Mouse (Mus musculus): ENCODE measurements around the gene Fcrla.

The Fcrla gene

DNA sequence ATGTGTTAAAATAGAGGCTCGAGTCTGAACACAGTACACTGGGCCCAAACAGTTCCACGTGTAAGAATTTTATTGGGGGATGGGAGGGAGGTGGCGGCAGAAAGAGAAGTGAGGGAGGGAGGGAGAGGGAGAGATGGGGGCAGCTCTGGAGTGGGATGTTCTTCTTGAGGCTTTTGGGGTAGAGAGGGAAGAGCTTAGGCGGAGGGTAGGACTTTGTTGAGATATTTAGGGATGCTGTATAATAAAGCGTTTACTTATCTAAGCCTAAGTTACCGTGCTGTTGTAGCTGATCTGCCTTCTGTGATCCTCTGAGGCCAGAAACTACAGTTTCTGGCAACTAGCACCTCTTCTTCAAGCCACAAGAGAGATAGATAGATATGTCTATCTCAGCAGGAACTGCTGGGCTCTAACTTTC is 41.3 kb downstream of the Fcrla start:
- DNase-seq (ENCODE audit: low spot score) = peak; percentile 3

DNA sequence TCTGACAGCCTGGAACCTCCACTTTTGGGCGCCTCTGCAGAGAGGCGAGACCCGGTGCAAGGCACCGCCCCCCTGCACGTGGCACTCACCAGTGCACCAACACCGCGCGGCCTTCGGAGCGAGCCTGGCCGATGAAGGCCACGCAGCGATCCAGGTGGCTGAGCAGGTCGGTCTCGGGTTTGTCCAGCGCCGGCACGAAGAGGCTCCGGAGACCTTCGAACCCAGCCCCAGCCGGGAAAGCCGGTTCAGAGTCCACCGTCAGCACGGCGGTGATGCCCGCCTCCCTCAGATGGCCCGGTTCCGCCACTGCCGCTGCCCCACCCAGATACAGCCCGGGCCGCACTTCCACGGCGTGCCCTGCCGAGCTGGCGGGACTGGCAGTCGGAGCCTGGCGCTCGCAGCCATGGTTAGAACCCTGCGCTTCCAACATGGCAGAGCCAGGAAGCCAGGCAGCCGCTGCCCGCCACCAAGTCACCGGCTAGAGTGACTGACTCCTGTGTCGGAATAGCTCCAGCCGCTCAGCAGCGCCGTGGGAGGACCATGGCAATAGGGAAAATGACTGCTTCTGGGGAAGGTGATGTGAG is 42.3 kb downstream of the Fcrla start, which contains the start of the genes Gm26620 and Dusp12:
TSS of gene Gm26620 (plus strand) at position 88 of the 584 bp plus-strand sequence.
TSS of gene Dusp12 (minus strand) at position 563 of the 584 bp plus-strand sequence.
- peak; percentile 84 for DNase-seq (ENCODE audit: low spot score)

DNA sequence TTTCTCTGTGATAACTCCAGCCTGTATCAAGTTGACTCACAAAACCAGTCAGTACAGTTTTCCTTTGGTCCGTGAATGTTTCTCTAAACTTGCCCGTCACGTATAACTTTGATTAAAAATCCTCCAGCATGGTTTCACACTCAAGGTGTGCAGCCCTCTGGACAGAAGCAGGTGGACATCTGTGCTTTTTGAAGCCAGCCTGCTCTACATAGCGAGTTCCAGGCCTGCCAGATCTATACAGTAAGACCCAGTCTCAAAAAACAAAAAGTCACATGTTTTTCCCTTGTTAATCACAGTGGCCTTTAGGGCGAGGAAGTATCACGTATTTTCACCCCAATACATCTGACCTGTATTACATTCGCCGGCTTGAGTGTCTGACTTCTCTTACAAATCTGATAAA is 43.0 kb downstream of the Fcrla start:
- no peak for DNase-seq (ENCODE audit: low spot score)

DNA sequence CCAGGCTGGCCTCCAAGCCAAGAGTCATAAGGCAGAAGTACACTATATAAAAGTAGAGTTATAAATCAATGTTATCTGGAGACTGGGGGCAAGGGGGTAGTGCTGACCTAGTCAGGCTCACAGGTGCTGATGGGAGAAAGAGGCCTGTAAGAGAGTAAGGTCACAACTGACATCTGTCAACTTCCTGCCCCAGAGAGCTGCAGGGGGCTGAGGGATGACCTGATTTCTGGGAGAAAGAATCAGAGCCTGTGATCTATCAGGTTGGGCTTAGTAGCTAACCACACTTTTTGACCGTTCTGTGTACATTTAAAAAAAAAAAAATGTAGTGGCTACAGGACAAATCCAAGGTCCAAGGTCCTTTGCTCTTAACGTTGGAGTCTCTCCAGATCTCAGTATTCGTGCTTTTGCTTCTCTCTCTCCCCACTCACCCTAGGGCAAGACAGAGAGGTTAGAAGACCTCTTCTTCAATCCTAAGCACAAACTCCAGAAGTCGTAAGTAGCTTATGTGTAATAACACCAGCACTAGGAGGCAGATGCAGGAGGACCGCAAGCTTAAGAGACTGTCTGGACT is 44.4 kb downstream of the Fcrla start:
- peak; percentile 25 for DNase-seq (ENCODE audit: low spot score)

DNA sequence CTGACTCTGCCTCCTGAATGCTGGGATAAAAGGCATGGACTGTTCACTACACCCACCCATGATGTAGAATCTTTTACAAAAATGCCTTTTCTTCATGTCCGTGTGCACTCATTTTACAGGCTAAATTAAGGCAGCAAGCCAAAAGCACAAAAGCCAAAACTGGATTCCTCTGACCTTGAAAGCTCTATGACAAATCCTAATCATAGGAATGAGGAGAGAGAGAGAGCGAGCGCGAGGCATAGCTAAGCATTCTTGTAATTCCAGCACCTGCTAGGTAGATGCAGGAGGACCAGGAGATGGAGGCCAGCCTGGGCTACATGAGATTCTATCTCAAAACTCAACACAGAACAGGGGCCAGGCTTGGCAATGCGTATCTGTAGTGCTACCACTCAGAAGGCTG is 50.5 kb downstream of the Fcrla start:
- DNase-seq (ENCODE audit: low spot score) = no peak

DNA sequence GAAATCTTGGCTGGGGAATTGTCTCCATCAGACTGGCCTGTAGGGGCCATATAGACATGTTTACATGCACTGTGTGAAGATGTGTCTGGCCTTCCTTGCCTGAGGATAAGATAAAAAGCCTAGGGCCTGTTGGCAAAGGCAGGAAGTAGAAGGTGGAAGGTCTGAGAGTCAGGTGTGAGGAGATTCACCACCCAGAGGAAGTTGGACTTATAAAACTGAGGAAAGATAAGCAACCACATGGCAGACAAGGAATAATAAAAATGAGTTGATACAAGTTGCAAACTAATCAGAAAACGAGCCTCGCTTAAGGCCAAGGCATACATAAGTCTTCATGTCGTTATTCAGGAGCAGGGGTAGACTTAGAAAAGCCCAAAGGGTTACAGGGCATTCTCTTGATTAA is 51.7 kb downstream of the Fcrla start:
- DNase-seq (ENCODE audit: low spot score) = no peak

DNA sequence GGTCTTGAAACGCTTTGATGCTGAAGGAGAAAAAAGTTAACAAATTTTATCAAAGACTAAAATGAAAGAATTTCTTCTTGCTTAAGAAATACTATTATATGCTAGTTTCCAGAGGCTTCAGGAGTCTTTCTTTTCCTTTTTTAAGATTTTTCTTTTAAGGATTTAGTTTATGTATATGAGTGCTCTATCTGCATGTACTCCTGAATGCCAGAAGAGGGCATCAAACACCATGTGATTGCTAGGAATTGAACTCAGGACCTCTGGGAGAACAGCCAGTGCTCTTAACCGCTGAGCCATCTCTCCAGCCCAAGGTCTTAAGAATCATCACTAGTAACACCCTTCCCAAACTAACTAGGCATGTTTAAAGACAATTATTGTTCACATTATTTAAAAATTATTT is 55.4 kb downstream of the Fcrla start:
- no peak for DNase-seq (ENCODE audit: low spot score)

DNA sequence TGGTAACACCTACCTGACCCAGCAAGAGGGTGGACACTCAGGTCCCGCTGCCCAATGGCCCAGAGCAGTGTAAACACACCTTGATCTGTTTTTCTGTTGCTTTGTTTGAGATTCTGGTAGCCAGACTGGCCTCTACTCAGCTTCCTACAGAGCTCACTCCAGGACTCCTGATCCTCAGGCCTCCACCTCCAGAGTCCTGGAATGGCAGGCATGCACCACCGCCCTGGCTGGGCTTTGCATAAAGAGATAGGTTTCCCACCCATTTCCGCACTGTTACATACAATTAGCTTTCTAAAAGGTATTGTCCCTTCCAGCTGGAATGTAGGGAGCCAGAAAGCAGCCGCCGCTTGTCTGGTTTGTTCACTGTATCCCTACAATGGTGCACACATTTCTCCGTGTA is 56.0 kb downstream of the Fcrla start:
- DNase-seq (ENCODE audit: low spot score) = no peak

DNA sequence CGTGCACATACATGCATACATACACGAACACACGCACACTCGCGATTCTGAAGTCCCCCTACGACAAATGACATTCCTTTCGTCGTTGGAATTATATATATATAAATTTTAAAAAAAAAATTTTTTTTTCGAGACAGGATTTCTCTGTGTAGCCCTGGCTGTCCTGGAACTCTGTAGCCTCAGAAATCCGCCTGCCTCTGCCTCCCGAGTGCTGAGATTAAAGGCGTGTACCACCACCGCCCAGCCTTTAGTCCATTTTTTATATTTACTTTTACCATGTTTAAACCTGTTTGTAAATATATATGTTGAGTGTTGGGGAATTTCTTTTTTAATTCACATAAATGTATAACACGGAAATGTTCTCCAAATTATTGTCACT is 58.5 kb downstream of the Fcrla start:
- no peak for DNase-seq (ENCODE audit: low spot score)

DNA sequence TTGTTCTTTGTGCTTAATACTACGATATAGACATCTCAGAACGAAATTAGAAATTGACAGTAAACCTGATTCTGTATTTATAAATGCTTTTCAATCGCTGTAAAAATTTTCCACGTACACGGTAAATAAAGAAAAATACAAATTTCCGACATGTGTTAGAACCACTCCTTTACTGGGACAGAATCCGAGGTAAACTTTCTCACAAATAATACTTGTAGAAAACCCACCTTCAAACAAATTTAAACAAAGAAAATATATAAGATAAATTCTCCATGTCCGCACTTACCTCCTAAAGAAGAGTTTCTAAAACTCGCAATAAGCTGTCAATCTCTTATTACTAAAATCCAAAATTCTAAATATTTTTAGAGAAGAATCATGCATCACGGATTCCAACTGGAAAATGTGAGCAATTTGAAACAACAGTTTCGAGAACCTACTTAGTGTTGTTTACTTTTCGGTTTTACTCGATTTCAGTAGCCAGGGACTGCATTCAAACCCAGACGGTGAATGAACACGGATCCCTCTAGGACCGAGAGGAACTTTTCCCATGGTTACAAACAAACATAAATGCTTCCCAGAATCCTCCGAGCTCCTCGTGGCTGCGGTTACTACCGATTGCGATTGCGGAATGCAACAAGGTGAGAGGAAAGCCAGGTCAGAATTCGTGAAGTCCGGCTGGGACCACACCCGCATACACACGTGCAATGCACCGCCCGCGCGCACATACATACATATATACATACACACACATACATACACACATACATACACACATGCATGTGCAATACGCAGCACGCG is 59.1 kb downstream of the Fcrla start:
- peak; percentile 68 for DNase-seq (ENCODE audit: low spot score)

DNA sequence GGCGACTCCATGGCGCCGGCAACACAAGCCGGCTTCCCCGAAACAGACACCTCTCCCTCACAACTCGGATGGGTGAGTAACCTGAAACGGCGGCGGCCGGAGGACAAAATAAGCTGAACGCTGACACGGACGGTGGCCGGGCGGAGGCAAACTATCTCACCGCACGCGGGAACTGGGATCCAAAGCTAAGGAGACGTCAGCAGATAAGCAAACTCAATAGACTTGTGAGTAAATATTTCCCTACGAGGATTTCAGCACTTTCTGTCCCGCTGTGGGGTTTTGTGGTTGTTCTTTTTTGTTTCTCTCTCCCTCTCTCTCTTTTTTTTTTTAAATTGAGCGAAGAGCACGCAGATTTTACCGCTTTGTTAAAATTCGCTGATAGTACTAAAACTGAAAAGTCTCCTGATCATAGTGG is 59.7 kb downstream of the Fcrla start, which contains the start of gene Atf6:
TSS of gene Atf6 (minus strand) at position 81 of the 415 bp plus-strand sequence.
- DNase-seq (ENCODE audit: low spot score) = peak; percentile 97

All from testis, postnatal 10 days (tissue).